Mouse (Mus musculus) testis, postnatal 10 days (tissue): ENCODE data around the gene Prpf3.
A peak's percentile ranks its signal among the peaks of the same experiment; 100 is the strongest.
"Not testable (repeated sequence)": the region's sequence is repeated elsewhere in the genome, so short reads cannot be mapped to it uniquely, and the experiment has no call there.

Experiments used
- DNase-seq: peaks from one replicate; pipeline ENCODE4 v3.0.0; 2021; ENCODE audit warnings: low spot score

Gene Prpf3

GRCm38 (mm10) chr3:95855502-95856089, at the start of gene Prpf3:
Gene Prpf3, minus strand, starts transcription at chr3:95855885.
- DNase-seq: peak; percentile 97

DNA sequence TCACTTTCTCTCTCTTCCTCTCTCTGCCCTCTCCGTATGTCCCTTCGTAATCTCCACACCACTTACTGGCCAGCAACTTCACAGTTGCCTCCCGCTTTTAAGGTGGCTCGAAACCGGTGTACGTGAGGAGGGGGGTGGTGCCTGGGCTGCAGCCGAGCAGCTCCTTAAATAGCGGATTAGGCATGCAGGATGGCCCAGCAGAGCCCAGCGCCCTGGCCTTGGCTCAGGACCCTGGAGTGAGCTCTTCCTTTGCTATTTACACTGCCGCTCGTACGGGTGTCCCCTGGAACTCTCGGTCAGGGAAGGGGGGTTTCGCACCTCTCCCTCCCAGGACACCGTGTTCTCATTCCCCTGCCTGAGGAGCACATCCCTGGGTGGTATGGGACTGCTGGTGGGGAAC, 48.9 kb upstream of the Prpf3 start, which contains the start of gene Car14:
Gene Car14 (minus strand): TSS at position 124 of the 400 bp plus-strand sequence.
- DNase-seq: peak; percentile 54

DNA sequence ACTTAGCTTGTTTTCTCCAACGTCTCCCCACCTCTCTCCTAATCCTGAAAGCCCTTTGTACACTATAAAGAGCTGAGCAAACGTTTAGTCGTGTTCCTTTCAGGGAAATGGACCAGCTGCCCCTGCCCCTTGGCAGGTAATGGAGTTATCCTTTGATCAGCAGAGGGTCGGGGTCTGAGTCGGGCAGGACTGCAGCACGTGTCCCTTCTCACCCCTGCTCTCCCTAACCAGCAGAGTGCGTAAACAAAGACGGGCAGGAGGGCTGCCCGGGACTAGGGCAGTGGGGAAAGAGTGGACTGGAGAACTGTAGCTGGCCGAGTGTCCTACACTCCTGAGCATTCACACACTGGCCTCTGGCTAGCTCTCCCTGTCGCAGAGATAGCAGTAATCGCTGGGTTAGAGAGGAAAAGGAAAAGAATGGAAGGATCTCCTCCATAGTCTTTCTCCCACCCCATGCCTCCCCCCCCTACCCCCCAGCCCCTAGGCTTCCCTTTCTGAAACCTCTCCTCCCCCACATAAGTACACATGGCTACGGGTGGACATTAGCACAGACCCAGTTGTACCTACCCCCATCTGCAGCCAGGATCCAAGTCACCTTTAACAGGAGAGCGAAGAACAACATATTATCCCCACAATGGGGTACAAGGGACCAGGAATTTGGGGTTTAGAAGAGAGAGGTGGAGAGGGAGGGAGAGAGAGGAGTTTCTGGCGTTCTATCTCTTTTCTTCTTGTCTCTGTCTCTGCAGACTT, 48.2 kb upstream of the Prpf3 start:
- no peak for DNase-seq

- DNase-seq: no peak
These were observed 47.0 kb upstream of the Prpf3 start for GRCm38 (mm10) chr3:95902643-95903042.

DNA sequence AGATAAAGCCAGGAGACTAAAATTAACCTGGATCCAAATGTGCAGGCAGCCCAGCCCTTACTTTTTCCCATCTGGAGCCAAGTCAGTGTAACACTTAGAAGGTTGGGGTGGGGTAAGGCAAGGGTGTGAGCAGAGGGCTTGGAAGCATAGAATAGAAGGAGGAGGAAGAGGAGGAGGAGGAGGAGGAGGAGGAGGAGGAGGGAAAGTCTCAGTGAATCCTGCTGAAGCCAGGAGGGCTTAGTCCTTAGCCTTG, 46.6 kb upstream of the Prpf3 start:
- DNase-seq: no peak

DNA sequence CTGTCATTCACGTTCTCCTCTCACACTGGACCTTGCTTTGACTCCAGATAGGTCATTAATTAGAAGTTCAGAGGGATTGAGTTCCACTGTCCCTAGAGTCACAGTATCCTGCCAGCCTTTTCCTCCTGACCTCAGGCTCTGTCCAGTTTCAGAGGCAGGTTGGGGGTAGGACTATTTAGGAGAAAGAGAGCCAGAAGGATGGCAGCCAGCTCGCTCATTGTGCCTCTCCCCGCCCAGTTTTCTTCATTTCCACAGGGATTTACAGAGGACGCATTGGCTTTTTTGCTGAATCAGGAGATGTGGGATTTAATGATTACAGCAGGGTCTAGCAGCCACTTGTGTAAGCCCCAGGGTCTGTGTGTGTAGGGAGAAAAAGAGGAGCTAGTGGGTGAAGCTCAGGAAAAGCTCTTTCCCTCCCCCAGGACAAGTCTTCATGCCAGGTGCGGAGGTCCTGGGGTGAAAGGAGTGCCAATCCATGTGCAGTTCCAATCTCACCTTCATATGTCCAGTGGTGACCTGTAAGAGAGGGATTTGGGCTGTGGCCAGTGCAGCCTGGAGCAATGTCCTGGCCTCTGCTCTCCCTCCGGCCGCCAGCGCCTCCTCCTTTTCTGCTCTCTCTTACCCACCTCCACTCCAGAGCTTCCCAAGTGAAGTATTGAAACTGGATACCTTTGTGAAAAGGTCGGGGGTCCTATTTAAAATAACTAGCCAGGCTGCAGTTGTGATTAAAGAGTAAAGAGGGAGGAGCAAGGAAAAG, 46.1 kb upstream of the Prpf3 start:
- DNase-seq: no peak

DNA sequence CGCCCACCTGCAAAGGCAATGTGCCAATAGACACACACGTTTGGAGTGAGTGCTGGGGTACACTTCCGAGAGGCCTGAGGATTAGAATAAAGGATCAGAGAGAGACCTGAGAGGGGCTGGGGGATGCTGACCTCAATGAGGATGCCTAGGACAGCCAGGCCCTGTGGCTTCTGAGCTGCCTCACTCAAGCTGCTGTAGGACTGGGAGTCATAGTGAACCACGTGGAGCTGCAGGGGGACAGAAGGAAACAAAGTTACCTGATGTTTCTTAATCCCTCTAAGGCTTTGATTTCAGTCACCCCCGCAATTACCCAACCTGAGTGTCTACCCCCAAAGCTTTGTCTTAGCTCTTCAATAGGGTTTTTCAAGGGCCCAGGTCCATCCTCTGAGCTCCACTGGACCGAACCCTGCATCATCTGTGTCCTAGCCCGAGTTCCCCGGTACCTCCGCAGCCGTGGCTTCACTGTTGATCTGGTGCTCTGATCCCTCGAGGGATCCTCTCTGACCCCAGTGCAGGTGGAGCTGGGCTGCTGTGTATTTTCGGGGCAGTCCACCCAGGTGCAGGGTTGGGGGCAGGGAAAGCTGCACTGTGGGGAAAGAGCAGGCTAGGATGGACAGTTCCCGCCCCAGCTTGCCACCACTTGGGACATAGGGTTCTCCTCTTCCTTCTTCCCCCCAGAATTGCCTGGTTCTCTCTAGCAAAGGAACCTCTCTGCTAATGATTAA, 44.3 kb upstream of the Prpf3 start:
- no peak for DNase-seq

GRCm38 (mm10) chr3:95895501-95895900, 39.8 kb upstream of the Prpf3 start:
- DNase-seq: not testable (repeated sequence)

- DNase-seq: peak; percentile 83
These were observed 38.9 kb upstream of the Prpf3 start for GRCm38 (mm10) chr3:95894317-95895160.

DNA sequence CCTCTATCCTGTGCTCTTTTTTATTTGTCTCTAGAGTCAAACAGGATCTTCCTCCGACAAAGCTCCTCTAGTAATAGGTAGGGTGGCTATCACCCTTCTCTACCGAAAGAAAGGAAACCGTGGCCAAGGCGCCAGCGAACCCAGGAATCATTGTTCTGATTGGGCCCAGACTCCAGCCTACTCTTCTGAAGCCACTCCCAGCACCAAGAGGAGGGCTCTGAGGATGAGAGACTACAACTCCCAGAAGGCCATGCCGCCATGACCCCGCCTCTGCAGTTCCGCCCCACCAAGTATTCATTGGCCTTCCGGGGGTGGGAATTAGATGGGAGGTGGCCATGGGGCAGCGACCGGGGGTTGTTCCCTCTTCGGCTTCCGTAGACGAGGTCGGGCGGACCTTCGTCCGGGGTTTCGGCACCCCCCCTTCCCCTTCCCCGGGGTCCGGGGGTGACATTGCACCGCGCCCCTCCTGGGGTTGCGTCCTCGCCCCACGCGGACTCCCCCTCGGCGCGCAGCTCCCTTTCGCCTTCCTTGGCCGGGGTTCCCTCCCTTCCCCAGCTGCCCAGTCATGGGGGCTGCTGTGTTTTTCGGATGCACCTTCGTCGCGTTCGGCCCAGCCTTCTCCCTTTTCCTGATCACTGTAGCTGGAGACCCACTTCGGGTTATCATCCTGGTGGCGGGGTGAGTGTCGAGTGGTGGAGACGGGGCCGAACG, 38.1 kb upstream of the Prpf3 start, which contains the start of gene Aph1a:
Gene Aph1a (plus strand): TSS at position 364 of the 711 bp plus-strand sequence.
- peak; percentile 94 for DNase-seq

GRCm38 (mm10) chr3:95893126-95893525, 37.4 kb upstream of the Prpf3 start:
- DNase-seq: no peak

DNA sequence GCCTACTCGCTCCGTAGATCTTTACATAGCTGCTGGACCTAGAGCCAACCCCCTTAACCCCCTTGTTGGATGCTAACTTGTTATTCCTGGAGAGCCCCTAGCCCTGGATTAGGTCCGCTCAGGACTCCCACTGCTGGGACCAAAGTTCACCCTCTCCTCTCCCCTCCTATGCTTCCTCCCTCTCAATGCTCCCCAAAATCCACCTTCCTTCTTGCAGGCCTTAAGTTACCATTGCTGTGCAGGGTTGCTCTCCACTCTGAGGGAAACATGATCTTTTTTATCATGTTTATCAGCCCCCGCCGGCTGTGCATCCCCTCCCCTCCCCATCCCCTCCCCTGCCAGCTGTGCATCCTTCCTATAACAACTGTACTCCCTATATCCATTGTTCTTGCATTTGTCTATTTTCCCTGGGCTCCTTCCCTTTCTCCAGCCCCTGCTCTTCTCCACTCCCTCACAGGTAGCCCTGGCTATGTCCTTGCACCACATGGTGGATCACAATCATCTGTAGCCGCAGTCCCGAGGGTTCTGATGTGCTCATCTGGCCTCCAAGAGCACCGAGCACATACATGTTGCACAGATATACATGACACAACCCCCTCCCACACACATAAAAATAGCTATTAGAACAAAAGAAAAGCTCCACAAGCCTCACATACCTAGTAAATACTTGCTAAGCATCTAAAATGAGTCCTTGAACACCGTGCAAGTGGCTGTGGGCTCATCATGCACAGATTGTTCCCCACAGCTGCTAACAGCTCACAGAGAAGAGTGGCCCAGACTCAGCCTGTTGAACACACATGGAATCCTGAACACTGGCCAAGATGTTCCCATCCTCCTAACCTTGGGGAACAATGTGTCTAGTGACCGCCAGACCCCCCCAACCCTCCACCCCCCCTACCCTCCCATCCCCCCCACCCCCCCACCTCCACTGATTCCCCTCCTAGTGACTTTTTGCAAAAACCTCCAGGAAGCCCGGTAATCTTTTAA, 36.7 kb upstream of the Prpf3 start:
- DNase-seq: peak; percentile 54

GRCm38 (mm10) chr3:95891211-95892065, 35.8 kb upstream of the Prpf3 start, which contains the start of gene BC028528:
Gene BC028528, minus strand, starts transcription at chr3:95892005.
- peak; percentile 56 for DNase-seq

DNA sequence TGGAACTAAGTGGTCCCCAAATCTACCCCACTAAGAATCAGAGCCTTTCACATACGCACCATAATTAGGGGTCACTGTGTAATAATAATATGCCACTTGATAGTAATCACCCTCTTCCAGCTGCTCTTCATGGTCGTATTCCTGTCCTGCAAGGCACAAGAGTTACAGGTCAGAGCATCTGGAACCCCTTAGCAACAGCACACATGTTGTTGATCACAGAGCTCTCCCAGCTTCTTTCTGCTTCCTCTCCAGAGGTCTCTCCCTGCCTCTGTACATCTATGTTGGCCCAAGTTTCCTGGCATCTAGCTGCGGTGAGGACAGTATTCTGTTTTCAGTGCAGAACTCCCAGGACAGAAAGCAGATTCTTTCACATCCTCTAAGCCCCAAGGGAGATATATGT, 34.0 kb upstream of the Prpf3 start:
- no peak for DNase-seq

- no peak for DNase-seq
These were observed 31.9 kb upstream of the Prpf3 start for GRCm38 (mm10) chr3:95887596-95887995.

DNA sequence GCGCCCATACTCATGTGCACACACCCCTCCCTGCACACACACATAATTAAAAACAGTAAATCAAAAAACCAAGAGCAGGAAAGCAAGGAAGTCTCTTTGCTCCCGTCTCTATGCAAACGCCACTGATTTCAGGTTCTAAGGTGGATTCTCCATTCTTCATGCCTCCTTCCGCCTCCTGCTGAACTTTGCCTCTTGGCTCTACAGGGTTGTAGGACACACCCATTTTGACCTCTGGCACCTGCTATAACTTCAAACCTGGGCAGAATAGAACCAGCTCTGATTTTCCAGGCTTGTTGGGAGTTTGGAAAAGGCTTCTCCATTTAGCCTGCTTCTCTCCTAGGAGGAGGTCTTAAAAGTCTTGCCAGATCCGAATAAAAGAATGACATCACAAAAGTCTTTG, 28.7 kb upstream of the Prpf3 start:
- no peak for DNase-seq

DNA sequence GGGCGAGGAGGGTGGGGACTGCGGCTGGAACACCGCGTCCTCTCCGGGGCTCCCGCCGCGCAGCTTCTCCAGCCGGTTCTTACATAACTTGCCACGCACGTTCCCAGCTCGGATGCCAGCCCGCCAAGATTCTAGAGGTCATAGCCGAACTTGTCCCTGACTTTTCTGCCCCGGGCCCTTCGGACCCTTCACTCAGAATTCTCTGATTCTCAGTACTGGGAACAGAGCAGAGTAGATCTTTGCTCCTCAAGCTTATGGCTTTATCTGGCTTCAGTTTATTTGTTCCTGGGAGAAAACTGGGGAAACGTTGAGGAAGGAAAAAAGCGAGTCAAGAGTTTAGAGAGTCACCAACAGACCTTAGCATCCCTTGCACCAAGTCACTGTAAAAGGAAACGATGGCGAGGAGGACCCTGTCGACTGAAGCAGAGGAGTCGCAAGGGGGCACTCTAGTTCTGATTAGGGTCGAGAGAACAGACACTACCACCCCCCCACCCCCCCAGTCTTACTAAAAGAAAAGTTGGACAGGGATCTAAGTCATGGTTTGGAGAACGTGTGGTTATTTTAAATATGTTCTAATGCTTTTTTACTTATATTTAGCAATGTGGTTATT, 27.2 kb upstream of the Prpf3 start:
- peak; percentile 87 for DNase-seq
